Comparison of ENCODE assay signal across 10 mouse cellular contexts in the genomic region with DNA sequence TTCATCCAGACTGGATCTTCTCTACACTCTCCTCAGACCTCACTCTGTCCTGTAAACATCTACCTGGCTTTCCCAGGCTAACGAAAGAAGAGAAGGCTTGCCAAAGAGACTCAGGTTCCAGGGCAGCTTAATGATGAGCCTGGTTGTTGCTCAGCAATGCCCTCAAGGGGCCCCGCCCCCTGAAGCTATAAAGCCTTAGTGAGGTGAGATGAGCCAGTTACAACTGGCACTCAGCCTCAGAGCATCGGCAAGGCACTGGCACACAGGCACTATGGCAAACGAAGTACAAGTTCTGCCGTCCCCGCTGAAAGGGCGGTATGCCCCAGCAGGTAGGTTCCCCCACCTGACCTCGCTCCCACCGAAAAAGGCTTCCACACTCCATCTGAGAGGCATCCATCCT. TPM values are rescaled to one million over a fixed set of nuclear protein-coding genes. Genes with fewer than 3 reads are reported as not detected.
DNase-seq lines count a peak whose midpoint lies in the region; ATAC-seq lines count a peak whose summit lies in the region.
"Had no signal": no experiment of that assay in that cellular context is flagged by ENCODE, and none has a peak within 500 bp of the region (broad histone marks: within the 10 kb centered on the region; RNA-seq: fewer than 3 reads in every experiment).

Gene Dapl1, plus strand, starts transcription at position 216 of the 400 bp plus-strand sequence.

- intact Hi-C loops in heart, postnatal 14 days (cut with DNase I) = no loop called here
- intact Hi-C loops in heart, postnatal 36 days (cut with DNase I) = no loop called here

- peak; percentile 3 to 11 for DNase-seq in heart, postnatal 14 days
- no peak for DNase-seq in heart, postnatal 36 days
- peak; percentile 95 for DNase-seq in Muller cell, postnatal 12 days (ENCODE audit: inconsistent ontology term)
- peak; percentile 58 for DNase-seq in cerebellum, adult 9-10 months
- peak; percentile 66 to 83 for DNase-seq in kidney, postnatal 25 days
- no peak for DNase-seq in urinary bladder, postnatal 36 days (ENCODE audit: low spot score in 2 of 2)

- ATAC-seq in erythroblast, adult 5-6 weeks (replicated peaks; ENCODE audit: low FRiP score, poor library complexity, severe bottlenecking) = no peak
- ATAC-seq in erythroid progenitor cell, adult 5-6 weeks (replicated peaks; ENCODE audit: low FRiP score, poor library complexity, severe bottlenecking) = no peak
- ATAC-seq: liver, embryonic 12.5 days; Patski had no signal

RNA-seq across cellular contexts. Expression of gene Dapl1, which starts in this region (rescaled TPM):
- not detected for total RNA-seq in heart, postnatal 14 days (2021)
- total RNA-seq in heart, postnatal 36 days (2021) = not detected
- not detected in 2 replicates for total RNA-seq in erythroblast, adult 5-6 weeks (2015; ENCODE audit: low replicate concordance)
- not detected in 2 replicates for total RNA-seq in erythroblast, adult 5-6 weeks (2017; ENCODE audit: low replicate concordance)
- 4.0 TPM in 1 of 2 replicates, not detected in the other for total RNA-seq in erythroid progenitor cell, adult 5-6 weeks (2015; ENCODE audit: low replicate concordance)
- not detected in 2 replicates for total RNA-seq in erythroid progenitor cell, adult 5-6 weeks (2017; ENCODE audit: low replicate concordance)

Comparison
In these comparisons a context has a peak if more than half of its experiments do, and no peak if none do; other contexts are left out.
1. Peak in DNase-seq in heart, postnatal 14 days; RNA of the gene not detected or under 1 TPM.
2. DNase-seq: peak in Muller cell, postnatal 12 days (single experiment), cerebellum, adult 9-10 months (single experiment) and kidney, postnatal 25 days (2 of 2); none in heart, postnatal 36 days (0 of 2) and urinary bladder, postnatal 36 days (0 of 2).